Mouse (Mus musculus): Measurements from ENCODE around the gene Nkx3-2. TPM values are rescaled to one million over a fixed set of nuclear protein-coding genes. Genes with fewer than 3 reads are reported as not detected.

Gene Nkx3-2
- polyA plus RNA-seq, 1 experiment from 2014 or later, result 0.19 TPM

DNA sequence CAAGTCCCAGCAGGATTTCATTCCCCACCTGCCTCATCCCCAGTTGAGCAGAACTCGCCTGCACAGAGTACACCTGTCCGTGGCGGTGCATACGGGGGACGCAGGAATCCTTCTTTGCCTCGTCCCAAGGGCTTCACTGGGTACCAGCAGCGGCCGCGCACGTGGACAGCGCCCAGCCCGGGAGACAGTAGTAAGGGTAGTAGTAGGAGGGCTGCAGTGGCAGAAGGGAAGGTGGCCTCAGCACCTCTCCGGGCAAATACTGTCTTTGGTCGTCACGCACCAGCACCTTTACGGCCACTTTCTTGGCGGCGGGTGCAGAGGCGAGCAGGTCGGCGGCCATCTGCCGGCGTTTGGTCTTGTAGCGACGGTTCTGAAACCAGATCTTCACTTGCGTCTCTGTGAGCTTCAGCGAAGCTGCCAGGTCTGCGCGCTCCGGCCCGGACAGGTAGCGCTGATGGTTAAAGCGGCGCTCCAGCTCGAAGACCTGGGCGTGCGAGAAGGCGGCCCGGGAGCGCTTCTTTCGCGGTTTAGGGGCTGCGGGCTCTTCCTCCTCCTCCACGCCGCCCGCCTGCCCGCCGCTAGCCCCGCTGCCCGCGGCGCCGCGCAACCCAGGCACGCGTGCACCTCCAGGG, 2.7 kb downstream of the Nkx3-2 start:
- no peak for ATAC-seq (ENCODE audit: extremely low read depth, insufficient number of reproducible peaks, low FRiP score, low TSS enrichment)
- Histone ChIP-seq H3K9ac (no peak overlapping the region), H3K27ac (replicated peaks) (no peak overlapping the region), H3K4me3 (peak overlapping the region; percentile 30), H3K4me2 (peak overlapping the region; percentile 43), H3K9me3 (no peaks in the 10 kb centered on the region), H3K27me3 (replicated peaks) (peaks cover 97% of the 10 kb centered on the region), H3K36me3 (no peaks in the 10 kb centered on the region), H3K4me1 (peaks cover 24% of the 10 kb centered on the region)
- under 1% methylated on average over 54 of the region's 56 CpGs for WGBS

DNA sequence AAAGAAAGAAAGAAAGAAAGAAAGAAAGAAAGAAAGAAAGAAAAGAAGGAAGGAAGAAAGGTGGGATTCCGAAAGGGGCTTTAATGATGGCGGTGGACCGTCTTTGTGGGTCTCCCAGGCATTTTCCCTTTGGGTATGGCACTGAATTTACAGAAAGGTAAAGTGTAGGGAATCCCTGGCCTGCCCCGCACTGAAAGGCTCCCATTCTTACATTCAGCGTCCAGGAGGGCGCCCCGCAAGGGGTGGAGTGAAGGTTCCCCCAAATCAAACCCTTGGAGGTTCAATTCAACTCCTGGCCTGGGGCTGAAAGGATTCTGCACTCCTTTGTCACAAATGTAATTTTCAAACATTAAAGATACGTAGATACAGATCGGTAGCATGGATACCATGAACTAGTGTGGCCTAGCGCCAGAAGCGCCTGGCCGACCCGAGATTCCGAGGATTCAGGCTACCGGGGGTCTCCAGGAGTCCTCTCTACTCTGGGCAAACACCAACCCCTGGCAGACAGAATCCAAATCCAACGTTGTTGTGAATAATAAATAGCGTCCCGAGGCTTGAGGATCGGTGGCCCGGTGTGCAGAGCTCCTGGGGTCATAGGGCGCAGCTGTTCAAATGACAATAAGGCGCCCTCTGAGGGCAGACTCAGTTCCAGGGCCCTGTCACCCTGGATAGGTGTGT, 3.3 kb downstream of the Nkx3-2 start:
- 4% methylated on average over 22 of the region's 22 CpGs for WGBS
- peaks cover 24% of the 10 kb centered on the region for H3K4me1 ChIP-seq
- no peak overlapping the region for H3K9ac ChIP-seq
- peak overlapping the region; percentile 30; the same call in 1 of the 2 replicates for H3K4me3 ChIP-seq
- no peaks in the 10 kb centered on the region for H3K9me3 ChIP-seq
- 0 out of 2 replicates have a peak overlapping the region, but pooled peaks have one; percentile 43 for H3K4me2 ChIP-seq
- ATAC-seq (ENCODE audit: extremely low read depth, insufficient number of reproducible peaks, low FRiP score, low TSS enrichment), result no peak
- H3K27ac ChIP-seq (replicated peaks), result no peak overlapping the region
- H3K36me3 ChIP-seq, result no peaks in the 10 kb centered on the region
- H3K27me3 ChIP-seq (replicated peaks), result peaks cover 97% of the 10 kb centered on the region

DNA sequence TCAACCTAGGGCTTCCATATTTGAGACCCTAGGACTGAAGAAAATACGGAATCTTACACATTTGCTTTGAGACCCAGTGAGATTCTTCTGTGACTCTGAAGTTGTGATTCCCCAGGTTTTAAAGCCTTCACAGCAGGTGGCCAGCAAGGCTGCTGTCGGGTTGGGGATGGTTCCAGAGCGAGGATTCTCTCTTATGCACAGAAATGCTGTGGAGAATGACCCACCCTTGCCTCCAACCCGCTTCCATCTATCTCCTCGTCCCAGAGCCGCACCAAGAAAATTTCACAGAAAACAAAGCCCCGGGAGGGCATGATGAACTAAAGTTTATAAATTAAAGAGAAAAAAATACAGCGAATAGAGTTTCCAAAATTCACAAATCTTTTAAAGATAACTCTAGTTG, 4.2 kb downstream of the Nkx3-2 start:
- no peak overlapping the region for H3K27ac ChIP-seq (replicated peaks)
- H3K9ac ChIP-seq, result no peak overlapping the region
- WGBS, result 2% methylated on average over 8 of the region's 8 CpGs
- peaks cover 25% of the 10 kb centered on the region for H3K4me1 ChIP-seq
- H3K36me3 ChIP-seq, result no peaks in the 10 kb centered on the region
- no peaks in the 10 kb centered on the region for H3K9me3 ChIP-seq
- no peak overlapping the region for H3K4me2 ChIP-seq
- H3K4me3 ChIP-seq, result no peak overlapping the region
- peaks cover 99% of the 10 kb centered on the region for H3K27me3 ChIP-seq (replicated peaks)
- ATAC-seq (ENCODE audit: extremely low read depth, insufficient number of reproducible peaks, low FRiP score, low TSS enrichment), result no peak

GRCm38 (mm10) chr5:41758671-41759639, 5.3 kb downstream of the Nkx3-2 start:
- Histone ChIP-seq H3K27ac (replicated peaks) (no peak overlapping the region), H3K4me2 (no peak overlapping the region), H3K4me1 (peaks cover 24% of the 10 kb centered on the region), H3K36me3 (no peaks in the 10 kb centered on the region), H3K9me3 (no peaks in the 10 kb centered on the region), H3K9ac (no peak overlapping the region), H3K4me3 (no peak overlapping the region), H3K27me3 (replicated peaks) (peaks cover 99% of the 10 kb centered on the region)
- no peak for ATAC-seq (ENCODE audit: extremely low read depth, insufficient number of reproducible peaks, low FRiP score, low TSS enrichment)
- WGBS, result 6% methylated on average over 19 of the region's 19 CpGs

DNA sequence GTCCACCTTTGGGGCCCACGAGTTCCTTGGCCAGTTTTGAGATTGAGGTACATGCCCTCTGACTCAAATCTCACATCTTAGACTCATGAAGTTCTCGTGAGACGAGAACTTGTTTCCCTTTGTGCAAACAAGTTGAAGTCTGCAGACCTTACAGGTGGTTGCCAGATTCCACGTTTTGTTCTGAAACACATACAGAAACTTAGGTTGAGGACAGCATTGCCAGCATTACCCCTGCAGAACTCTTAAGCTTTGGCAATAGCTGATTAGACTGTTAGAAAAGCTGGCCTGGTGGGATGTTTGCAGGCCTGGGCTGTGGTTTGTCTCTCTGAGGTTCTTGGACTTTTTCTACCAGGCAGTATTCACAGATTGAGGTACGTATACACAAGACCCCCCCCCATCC, 7.0 kb downstream of the Nkx3-2 start:
- no peak overlapping the region for H3K4me3 ChIP-seq
- no peak overlapping the region for H3K4me2 ChIP-seq
- peaks cover 15% of the 10 kb centered on the region; the same call in 1 of the 2 replicates for H3K4me1 ChIP-seq
- WGBS, result 7% methylated on average over 5 of the region's 5 CpGs
- H3K36me3 ChIP-seq, result no peaks in the 10 kb centered on the region
- no peak for ATAC-seq (ENCODE audit: extremely low read depth, insufficient number of reproducible peaks, low FRiP score, low TSS enrichment)
- no peak overlapping the region for H3K27ac ChIP-seq (replicated peaks)
- H3K9me3 ChIP-seq, result no peaks in the 10 kb centered on the region
- H3K27me3 ChIP-seq (replicated peaks), result peaks cover 99% of the 10 kb centered on the region
- no peak overlapping the region for H3K9ac ChIP-seq

GRCm38 (mm10) chr5:41756396-41756795, 7.9 kb downstream of the Nkx3-2 start:
- ATAC-seq (ENCODE audit: extremely low read depth, insufficient number of reproducible peaks, low FRiP score, low TSS enrichment), result no peak
- peaks cover 7% of the 10 kb centered on the region; the same call in 1 of the 2 replicates for H3K4me1 ChIP-seq
- H3K9ac ChIP-seq, result no peak overlapping the region
- H3K4me2 ChIP-seq, result no peak overlapping the region
- H3K27ac ChIP-seq (replicated peaks), result no peak overlapping the region
- 7% methylated on average over 4 of the region's 4 CpGs for WGBS
- H3K9me3 ChIP-seq, result no peaks in the 10 kb centered on the region
- H3K27me3 ChIP-seq (replicated peaks), result peaks cover 99% of the 10 kb centered on the region
- H3K4me3 ChIP-seq, result no peak overlapping the region
- H3K36me3 ChIP-seq, result no peaks in the 10 kb centered on the region

GRCm38 (mm10) chr5:41755373-41755960, 8.8 kb downstream of the Nkx3-2 start:
- WGBS, result 2% methylated on average over 23 of the region's 23 CpGs
- peak overlapping the region; percentile 53; the same call in 1 of the 2 replicates for H3K4me2 ChIP-seq

GRCm38 (mm10) chr5:41754836-41755235, 9.5 kb downstream of the Nkx3-2 start:
- H3K4me1 ChIP-seq, result peaks cover 7% of the 10 kb centered on the region; the same call in 1 of the 2 replicates
- H3K27ac ChIP-seq (replicated peaks), result no peak overlapping the region
- H3K9ac ChIP-seq, result no peak overlapping the region
- no peak for ATAC-seq (ENCODE audit: extremely low read depth, insufficient number of reproducible peaks, low FRiP score, low TSS enrichment)
- no peaks in the 10 kb centered on the region for H3K36me3 ChIP-seq
- peak overlapping the region; percentile 32 for H3K4me3 ChIP-seq
- no peaks in the 10 kb centered on the region for H3K9me3 ChIP-seq
- H3K4me2 ChIP-seq, result peak overlapping the region; percentile 53
- peaks cover 100% of the 10 kb centered on the region for H3K27me3 ChIP-seq (replicated peaks)
- WGBS, result under 1% methylated on average over 16 of the region's 16 CpGs

More at GRCm38 (mm10) chr5:41755373-41755960, 8.8 kb downstream of the Nkx3-2 start:
- Histone ChIP-seq H3K27me3 (replicated peaks) (peaks cover 100% of the 10 kb centered on the region), H3K4me1 (peaks cover 7% of the 10 kb centered on the region; the same call in 1 of the 2 replicates), H3K27ac (replicated peaks) (no peak overlapping the region), H3K9ac (no peak overlapping the region), H3K4me3 (no peak overlapping the region), H3K36me3 (no peaks in the 10 kb centered on the region), H3K9me3 (no peaks in the 10 kb centered on the region)
- no peak for ATAC-seq (ENCODE audit: extremely low read depth, insufficient number of reproducible peaks, low FRiP score, low TSS enrichment)

DNA sequence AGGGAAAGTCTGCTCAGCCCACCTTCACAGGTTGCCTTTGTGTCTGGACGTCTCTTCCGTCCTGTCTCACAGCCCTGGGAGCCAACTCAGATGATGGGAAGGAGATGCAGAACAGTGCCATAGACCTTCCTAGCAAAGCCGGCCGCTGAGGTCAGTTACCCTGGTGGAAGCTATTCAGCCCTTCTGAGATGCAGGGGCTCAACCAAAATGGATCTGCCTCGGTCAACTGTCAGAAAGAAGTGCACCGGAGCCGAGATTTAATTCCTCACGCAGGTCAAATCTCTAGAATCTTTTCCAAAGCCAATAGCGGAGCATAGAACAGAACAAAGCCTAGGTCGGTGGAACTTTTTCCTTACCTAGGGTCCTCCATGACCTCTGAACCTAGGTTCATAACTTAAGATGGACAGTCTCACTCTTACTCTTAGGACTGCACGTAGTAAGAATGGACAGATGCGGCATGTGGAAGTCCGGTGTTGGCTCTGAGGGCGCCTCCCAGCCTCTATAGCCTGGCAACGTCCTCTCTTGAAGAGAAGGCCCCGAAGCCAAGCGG, 10.0 kb downstream of the Nkx3-2 start:
- ATAC-seq (ENCODE audit: extremely low read depth, insufficient number of reproducible peaks, low FRiP score, low TSS enrichment), result no peak
- Histone ChIP-seq H3K27ac (replicated peaks) (no peak overlapping the region), H3K27me3 (replicated peaks) (peaks cover 100% of the 10 kb centered on the region), H3K9me3 (no peaks in the 10 kb centered on the region), H3K36me3 (no peaks in the 10 kb centered on the region), H3K9ac (no peak overlapping the region), H3K4me3 (peak overlapping the region; percentile 32), H3K4me2 (peak overlapping the region; percentile 53), H3K4me1 (peaks cover 7% of the 10 kb centered on the region; the same call in 1 of the 2 replicates)
- 2% methylated on average over 17 of the region's 17 CpGs for WGBS

- Histone ChIP-seq H3K4me3 (no peak overlapping the region), H3K27me3 (replicated peaks) (peaks cover 100% of the 10 kb centered on the region), H3K4me1 (peaks cover 7% of the 10 kb centered on the region; the same call in 1 of the 2 replicates), H3K36me3 (no peaks in the 10 kb centered on the region), H3K9ac (no peak overlapping the region), H3K9me3 (no peaks in the 10 kb centered on the region), H3K4me2 (no peak overlapping the region), H3K27ac (replicated peaks) (no peak overlapping the region)
- 39% methylated on average over 4 of the region's 4 CpGs for WGBS
- no peak for ATAC-seq (ENCODE audit: extremely low read depth, insufficient number of reproducible peaks, low FRiP score, low TSS enrichment)
Observed at GRCm38 (mm10) chr5:41752721-41753120, 11.6 kb downstream of the Nkx3-2 start.
